Mouse (Mus musculus) right cerebral cortex, postnatal 36 days (tissue): Measurements from ENCODE around the gene Zbtb2.

ENCODE experiments used
- DNase-seq, 2 experiments: peaks; one replicate each; pipeline ENCODE4 v3.0.0; 2022; ENCODE audit warnings: low spot score in 2 of 2, mixed read lengths in 1 of 2

Zbtb2 gene

DNA sequence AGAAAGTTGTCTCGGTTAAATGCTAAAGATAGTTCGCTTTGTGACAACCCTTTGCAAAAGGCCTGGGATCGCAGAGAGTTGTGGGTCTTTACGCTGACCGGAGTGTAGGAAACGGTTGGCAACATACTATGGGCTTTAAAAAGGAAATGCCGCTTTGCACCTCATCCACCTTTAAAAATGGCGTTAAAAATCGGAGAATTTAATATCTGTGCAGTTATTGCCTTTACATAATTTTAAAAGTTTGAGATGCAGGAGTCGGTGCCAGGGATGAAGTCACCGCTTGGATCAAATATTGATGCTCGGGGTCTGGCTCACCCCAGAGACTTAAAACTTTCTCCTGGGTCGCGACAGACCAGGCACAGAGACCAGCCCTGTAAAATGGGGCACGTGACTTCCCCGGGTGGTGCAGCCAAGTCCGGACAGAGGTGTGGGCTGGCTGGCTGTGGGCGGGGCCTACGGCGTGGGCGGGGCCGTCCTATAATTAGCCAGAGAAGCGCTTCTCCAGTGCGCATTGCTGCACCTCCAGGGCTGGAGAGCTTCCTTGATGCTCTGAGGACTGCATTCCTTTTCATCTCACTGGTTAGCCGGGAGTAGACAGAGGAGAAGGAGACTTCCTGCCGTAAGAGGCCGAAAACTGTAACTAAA, 53.7 kb downstream of the Zbtb2 start:
- DNase-seq, result peak; percentile 39 to 51

DNA sequence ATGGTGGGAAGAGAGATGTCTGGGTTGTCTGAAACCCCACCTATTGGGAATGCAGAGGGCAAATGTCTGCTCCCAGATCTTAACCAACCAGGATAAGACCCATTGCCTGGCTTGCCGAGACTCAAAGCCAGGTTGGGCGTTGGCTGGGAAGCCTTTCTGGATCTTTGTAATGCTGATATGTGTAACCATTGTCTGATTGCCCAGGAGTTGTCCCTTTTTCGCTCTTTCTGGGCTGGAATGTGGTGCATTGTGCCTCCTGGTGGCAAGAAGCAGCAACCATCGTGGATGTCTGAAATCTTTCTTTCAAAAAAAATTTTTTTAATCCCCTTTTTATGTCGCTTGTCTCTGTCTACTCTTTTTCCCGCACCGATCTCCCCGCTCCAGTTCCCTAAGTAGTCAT, 54.6 kb downstream of the Zbtb2 start:
- no peak for DNase-seq

DNA sequence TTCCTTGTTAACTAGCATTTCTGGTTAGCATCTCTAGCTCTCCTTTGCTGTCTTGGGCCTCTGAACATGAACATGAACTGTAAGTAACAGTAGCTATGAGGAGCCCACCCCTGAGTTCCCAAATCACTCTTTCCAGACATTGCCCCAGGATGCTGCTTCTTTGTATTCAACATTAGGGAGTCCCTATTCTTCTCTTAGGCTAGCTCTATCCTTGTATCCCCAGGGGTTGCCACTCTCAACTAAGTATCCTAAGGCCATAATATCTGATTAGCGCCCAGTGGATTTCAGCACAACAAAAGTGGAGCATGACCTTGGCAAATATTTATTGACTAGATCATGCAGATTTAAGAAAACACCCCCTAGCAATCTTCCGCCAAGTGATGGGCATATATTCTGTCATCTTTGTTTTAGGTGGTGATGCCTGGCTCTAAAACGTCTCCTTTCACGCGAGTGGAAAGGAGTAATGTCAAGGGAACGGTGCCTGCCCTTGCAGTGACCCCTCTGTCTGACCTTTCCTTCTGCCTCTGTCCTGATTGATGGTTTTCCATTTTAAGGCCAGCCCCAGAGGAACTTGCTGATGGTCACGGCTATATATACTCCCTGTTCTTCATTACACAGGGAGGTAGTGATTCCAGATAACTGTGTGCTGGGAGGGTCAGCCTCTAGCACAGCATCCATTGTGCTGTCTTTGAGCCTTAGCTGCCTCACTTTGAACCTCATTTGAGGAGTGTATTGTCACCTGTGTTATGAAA, 55.5 kb downstream of the Zbtb2 start:
- no peak for DNase-seq

DNA sequence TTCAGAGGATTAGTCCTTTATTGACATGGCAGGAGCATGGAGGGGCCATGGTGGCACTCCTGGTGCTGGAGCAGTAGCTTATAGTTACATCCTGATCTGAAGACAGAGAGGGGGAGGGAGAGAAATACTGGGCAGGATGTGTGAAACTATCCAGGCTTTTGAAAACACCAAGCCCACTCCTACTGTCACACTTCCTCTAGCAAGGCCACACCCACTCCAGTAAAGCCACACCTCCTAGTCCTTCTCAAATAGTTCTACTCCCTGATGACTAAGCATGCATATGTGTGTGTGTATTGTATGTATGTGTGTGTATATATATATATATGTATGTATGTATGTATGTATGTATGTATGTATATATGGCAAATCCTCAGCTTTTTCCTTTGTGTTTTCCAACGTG, 60.2 kb downstream of the Zbtb2 start:
- no peak for DNase-seq

DNA sequence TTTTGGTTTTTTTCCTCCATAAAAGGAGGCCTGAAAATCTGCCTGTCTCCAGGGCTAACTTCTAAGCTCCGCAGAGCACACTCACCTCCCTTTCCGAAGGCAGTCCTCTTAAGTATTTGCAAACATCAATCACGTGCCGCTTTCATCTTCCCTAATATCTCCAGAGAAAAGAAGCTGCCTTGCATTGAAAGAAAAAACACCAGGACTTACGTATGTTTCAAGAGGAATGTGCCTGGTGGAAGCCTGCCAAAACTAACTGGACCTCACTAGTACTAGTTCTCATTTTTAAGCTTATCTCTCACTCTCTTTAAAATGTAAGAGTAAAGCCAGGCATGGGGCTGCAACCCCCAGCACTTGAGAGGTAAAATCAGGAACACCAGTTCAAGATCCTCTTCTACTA, 62.3 kb downstream of the Zbtb2 start:
- no peak for DNase-seq

DNA sequence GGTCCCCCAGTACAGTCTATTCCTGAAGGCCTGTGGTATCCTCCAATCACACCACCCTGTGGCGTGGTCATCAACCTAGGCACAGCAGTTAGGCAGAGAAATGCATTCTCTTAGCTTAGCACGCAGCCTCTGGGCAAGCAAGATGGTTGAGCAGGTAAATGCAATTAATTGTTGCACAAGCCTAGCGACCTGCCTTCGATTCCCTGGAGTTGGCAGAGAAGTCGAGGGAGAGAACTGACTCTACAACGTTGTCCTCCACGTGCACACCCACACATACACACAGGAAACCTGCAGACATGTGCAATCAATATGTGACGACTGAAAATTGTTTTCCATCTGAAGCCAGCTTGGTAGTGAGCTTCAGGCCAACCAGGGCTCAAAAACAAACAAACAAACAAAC, 64.0 kb downstream of the Zbtb2 start:
- no peak for DNase-seq
